Mouse (Mus musculus) heart, adult 18-20 months (tissue): ENCODE measurements around the gene Nova2. TPM values are rescaled to one million over a fixed set of nuclear protein-coding genes. Genes with fewer than 3 reads are reported as not detected.
A peak's percentile ranks its signal among the peaks of the same experiment; 100 is the strongest.

Experiments used
- DNase-seq, 2 experiments: peaks; one replicate each; pipeline ENCODE4 v3.0.0; 2021 to 2022; ENCODE audit warnings: mixed read lengths in 1 of 2
- total RNA-seq, 2 experiments: library from RNA; stranded (reverse); gene quantifications; 2 replicates each; pipeline ENCODE4 v1.2.3; 2021

Gene Nova2
- total RNA-seq, 2 experiments from 2014 or later = 4.4 to 4.9 TPM

DNA sequence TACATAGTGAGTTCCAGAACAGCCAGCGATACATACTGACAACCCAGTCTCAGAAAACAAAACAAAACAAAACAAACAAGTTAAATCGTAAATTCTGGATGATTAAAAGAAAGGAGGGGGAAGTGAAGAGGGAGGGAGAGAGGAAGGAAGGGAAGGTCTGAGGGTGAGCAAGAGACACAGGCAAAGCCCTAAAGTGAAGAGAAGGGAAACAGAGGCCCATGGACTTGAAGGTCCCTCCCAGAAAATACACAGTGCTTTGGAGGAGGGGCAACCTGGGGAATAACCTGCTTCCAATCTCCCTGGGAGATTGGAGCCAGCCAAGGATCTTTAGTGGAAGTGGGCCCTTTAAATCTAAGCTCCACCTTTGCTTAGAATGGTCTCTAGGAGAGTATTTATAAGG lies 61.4 kb downstream of the Nova2 start, which contains the start of gene Nanos2:
Gene Nanos2, plus strand, starts transcription at position 301 of the 400 bp plus-strand sequence.
- no peak for DNase-seq

DNA sequence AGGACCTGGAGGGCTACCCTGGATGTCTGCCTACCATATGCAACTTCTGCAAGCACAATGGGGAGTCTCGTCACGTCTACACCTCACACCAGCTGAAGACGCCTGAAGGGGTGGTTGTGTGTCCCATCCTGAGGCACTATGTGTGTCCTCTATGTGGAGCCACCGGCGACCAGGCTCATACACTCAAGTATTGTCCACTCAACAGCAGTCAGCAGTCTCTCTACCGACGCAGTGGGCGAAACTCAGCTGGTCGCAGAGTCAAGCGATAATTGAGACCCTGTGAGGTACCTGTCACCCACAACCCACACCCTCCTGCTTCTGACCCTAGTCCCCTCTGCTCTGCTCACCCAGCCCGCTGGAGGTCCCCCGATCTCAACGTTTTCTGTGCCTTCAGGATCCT lies 62.1 kb downstream of the Nova2 start:
- no peak for DNase-seq

DNA sequence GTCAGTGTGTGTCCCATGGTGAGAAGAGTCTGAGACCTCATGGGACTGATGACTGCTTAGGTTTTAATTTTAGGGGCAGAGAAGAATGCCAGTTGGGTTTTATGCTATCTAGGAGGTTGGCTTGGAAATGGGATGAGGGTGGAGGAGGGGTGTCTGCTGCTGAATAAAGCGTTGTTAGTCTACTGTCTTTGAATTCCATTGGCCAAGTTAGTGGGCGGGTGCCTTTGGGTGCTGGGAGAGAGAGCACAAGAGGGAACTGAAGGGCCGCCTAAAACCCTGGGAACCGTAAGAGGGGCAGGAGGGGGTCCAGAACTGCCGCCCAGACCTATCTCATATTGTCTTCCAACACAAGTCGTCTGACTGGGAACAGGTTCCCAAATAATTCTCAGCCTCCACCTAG lies 63.1 kb downstream of the Nova2 start:
- no peak for DNase-seq

DNA sequence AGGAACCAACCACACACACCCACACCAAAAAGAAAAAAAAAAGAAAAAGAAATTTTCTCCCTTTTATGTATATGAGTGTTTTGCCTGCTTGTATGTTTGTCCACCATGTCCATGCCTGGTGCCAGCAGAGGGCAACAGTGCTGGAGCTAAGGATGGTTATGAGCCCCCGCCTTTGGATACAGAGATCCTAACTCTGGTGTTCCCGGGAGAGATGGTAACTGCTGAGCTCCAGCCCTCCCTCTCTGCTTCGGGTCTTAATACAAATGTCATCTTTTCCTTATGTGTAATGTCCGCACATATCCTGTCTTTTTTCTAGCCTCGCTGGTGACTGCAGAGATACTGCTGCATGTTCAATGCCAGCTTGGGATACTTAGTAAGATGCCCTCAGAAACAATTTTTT lies 64.3 kb downstream of the Nova2 start:
- DNase-seq = no peak

DNA sequence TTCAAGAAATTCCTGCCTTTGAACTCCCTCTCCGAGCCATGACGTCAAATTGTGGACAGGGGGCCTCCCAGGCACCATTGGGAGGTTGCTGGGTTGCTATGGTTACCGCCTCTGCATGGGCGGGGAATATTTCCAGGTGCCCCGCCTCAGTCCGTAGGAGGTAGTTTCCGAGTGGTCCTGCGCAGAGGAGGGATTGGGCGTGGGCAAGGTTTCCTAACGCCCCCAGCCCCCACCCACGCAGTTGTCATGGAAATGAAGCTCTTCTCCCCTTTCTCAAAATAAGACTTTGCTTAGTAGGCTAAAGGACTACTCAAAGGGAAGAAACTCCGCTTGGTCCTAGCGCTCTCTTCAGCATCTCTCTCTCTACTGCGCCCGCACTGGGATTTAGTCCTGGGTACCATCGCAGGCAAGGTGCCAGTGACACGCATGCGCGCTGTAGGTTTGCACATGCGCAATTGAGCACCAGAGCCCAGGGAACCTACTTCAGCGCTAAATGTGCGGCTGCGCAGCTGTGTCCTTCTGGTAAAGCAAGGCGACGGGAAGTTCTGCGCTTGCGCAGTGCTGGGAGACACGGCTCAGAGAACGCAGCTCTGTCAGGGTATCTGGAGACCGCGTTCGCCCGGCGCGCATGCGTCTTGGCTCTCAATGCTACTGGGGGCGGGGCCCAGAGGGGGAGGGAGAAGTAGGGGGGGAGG lies 65.1 kb downstream of the Nova2 start, which contains the start of gene Mypop:
Gene Mypop, plus strand, starts transcription at position 645 of the 695 bp plus-strand sequence.
- peak; percentile 99 to 100 for DNase-seq

DNA sequence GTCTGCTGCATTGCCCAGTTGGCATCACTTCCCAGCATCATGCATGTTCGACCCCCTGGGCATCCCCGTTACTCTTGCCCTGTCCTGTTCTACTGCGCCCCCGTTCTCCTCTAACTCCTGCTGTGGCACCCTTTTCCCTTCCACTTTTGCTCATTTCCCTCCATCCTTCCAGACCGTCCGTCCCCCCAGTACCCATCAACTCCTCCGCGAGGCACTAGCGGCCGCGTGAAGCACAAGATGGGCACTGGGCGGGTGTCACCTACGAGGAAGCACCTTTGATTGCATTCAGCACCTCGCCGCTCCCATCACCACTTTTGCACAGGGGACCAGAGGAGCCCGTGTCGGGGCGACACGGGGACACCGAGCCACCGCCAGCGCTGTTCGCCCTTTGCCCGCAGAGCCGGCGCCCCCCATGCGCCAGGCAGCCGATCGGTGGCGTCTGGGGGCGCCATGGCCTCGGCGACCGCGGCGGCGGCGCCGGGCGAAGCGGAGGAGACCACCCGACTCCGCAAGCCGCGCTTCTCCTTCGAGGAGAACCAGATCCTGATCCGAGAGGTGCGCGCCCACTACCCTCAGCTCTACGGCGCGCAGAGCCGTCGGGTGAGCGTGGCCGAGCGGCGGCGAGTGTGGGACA lies 66.1 kb downstream of the Nova2 start:
- peak; percentile 23 to 59 for DNase-seq

DNA sequence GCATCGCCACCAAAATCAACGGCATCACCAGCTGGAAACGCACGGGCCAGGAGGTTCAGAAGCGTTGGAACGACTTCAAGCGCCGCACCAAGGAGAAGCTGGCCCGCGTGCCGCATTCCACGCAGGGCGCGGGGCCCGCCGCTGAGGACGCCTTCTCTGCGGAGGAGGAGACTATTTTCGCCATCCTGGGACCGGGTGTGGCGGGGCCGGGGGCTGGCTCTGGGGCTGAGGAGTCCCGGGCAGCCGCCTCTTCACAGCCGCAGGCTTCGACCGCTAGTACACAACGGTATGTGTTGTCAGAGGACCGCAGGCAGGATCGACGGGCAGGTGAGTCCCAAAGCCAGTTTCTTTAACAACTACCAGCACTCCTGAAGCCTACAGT lies 66.6 kb downstream of the Nova2 start:
- peak; percentile 26 to 55 for DNase-seq

DNA sequence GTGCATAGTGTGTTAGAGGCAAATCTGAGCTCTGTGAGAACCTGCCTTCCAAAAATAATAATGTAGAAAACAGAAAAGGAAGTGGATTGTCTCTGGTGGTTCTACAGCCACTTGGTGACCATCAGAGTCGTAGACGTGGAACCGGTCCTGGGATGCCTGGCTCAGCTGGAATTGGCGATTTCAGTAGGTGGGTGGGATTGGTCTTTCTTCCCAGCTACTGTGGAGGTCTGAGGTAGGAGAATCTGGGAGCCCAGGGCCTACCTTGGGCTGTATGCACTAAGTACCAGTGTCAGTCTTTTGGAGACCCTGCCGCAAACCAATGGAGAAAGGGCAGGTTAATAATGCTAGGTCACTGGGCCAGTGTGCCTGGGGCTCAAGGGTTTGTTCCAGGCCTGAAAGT lies 67.3 kb downstream of the Nova2 start:
- no peak for DNase-seq

DNA sequence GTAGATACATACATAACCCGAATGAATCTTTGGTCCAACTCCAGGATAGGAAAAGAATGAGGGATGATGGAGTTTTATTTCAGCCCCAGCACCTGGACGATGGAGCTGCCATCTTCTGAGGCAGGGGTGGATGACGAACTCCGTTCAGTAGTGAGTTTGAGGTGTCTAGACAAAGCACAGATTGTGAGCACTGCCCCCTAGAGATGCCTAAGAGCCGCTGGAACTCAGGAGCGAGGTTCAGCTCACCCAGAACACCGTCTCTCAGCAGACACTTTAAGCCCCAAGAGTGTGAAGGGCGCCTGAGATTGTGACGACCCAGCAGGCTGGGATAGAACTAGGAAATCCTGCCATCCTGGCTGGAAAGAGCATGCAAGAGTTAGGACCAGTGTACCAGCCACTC lies 73.1 kb downstream of the Nova2 start:
- no peak for DNase-seq

DNA sequence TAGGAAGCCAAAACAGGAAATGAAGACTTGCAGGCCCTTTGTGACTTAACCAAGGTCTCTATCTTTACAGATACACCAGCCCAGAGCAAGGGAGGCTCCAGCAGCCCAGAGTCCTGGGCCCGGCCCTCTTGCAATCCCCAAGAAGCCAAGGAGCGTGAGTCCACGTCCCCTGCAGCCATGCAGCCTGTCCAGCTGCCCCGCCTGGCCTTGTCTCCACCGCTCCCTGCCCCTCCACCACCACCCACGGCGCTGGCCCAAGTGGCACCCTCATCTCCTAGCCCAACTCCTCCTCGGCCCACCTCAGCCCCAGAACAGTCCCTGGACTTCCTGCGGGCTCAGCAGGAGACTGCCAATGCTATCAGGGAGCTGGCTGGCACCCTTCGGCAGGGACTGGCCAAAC lies 74.7 kb downstream of the Nova2 start:
- DNase-seq = no peak

DNA sequence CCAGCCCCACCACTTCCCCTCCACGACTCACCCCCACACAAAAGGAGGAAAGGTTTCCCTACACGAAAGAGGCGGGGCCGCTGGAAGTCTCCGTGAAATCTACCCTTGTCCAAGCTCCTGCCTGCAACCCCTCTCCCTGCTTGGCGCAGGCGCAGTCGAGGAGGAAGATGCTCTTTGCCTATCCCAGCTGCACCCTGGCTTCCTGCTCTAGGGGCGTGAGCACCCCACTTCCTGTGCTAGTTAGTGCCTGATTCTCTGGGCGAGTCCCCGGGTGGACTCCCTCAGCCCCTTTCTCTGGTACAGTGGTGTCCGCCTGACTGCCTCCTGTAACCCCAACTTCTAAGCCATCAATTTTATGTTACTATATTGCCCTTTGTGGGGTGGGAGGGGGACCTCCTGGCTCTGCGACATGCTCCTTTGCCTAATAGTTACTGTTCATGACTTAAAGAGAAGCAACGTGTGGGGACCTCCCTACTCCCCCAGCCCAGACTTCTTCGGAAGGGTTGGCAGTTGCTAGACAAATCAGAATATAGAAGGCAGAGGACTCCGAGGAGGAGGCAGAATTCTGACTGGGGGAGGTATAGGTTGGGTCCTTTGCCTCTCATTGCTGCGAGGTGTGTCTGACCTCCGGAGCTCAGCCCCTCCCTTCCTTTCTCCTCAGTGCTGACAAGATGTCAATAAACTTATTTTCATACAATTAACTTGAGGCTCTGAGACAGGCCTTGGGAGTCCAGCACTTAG lies 75.5 kb downstream of the Nova2 start:
- DNase-seq = peak; percentile 81 to 91

DNA sequence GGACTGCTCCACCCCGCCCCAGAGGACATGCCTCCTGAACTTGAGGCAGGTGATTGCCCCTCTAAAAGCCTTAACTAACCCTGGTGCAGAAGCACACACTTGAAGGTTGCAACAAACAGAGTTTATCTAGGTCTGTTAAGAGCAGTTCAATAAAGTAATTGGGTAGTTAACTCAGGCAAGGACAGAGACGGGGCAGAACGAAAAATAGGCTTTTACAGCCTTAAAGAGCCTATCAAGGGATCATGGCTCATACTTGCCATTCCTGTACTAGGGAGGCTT lies 76.1 kb downstream of the Nova2 start:
- DNase-seq = no peak

DNA sequence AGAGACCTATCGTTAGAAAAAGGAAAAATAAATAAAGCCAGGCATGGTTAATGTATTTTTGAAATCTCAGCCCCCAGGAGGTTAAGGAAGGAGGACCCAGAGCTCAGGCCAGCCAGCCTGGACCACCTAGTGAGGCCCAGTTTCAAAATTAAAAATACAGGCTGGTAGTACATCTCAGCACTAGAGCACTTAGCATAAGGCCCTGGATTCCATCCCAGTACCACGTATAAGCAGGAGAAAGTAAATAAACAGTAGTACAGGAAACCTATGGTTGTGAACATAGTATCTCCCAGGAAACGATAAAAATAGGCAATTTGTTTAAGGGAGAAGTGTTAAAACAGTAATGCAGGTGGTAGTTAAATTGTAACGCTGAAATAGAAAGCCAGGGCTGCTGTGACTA lies 76.4 kb downstream of the Nova2 start:
- DNase-seq = no peak

DNA sequence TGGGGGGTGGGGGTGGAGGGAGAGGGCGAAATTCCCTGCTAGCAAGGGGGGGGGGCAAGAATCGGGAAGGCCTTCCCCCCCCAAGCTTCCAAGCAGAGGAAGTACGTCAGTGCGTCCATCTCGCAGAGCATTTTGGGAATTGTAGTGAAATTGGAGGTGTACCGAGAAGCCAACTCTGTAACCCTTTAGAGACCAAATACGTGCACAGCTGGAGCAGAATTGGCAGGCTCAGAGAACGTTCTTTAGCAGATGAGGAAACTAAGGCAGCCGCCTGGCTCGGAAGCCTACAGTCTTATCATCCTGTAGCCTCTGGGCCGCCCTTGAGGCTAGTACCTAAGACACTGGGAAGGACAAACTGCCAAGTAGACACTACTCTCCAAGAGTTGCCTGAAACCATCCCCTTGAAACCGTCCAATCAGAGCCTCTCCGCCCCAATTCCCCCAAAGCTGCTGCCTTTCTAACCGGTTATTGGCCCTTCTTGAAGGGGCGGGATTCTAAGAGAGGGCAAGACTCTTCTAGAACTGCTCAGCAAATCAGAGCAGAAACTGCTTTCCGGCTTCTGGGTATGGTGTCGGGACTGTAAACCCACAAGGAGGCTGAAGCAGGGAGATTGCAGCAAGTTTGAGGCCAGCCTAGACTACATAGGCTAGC lies 77.3 kb downstream of the Nova2 start:
- peak; percentile 90 to 92 for DNase-seq

DNA sequence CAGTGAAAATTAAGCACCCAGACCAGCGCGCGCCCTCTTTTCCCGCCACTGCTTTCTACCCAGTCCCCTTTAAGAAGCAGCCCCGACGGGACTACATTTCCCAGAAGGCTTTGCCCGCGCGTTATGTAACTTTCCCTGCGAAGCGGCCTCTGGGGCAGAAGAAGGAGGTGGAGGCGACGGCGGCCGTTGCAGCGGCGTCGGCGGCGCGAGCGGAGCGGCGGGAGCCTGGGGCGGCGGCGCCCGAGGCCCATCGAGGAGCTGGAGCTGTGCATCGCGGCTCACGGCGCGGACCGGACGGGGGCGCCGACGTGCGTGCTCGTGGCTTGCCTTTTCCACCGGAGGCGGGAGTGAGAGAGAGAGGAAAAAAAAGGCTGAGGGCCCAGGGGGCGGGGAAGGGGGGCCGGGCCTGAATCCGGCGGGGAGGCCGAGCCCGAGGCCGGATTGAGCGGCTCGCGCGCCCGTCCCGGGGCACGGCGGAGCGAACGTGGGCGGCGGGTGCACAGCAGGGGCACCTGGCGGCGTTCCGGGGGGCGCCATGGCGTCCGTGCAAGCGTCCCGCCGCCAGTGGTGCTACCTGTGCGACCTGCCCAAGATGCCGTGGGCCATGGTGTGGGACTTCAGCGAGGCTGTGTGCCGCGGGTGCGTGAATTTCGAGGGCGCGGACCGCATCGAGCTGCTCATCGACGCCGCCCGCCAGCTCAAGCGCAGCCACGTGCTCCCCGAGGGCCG lies 78.4 kb downstream of the Nova2 start, which contains the start of gene Irf2bp1:
Gene Irf2bp1, plus strand, starts transcription at position 143 of the 729 bp plus-strand sequence.
- peak; percentile 96 to 98 for DNase-seq

DNA sequence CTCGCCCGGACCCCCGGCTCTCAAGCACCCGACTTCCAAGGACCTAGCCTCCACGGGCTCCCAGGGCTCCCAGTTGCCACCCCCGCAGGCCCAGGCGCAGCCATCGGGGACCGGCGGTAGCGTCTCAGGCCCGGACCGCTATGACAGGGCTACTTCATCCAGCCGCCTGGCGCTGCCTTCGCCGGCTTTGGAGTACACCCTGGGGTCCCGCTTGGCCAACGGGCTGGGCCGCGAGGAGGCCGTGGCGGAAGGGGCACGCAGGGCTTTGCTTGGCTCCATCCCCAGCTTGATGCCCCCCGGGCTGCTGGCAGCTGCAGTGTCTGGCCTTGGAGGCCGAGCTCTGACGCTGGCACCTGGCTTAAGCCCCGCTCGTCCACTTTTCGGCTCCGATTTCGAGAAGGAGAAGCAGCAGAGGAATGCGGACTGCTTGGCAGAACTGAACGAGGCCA lies 79.0 kb downstream of the Nova2 start:
- DNase-seq = no peak

DNA sequence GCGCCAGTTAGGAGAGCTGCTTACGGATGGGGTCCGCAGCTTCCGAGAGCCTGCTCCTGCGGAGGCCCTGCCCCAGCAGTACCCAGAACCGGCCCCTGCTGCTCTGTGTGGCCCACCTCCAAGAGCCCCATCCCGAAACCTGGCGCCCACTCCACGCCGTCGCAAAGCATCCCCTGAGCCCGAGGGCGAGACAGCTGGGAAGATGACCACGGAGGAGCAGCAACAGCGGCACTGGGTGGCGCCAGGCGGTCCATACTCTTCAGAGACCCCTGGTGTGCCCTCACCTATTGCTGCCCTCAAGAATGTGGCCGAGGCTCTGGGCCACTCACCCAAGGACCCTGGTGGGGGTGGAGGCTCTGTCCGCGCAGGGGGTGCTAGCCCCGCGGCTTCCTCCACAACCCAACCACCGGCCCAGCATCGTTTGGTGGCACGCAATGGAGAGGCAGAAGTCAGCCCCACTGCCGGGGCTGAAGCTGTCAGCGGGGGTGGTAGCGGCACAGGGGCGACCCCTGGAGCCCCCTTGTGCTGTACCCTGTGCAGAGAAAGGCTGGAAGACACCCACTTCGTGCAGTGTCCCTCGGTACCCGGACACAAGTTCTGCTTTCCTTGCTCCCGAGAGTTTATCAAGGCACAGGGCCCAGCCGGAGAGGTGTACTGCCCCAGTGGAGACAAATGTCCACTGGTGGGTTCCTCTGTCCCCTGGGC lies 79.9 kb downstream of the Nova2 start:
- no peak for DNase-seq

DNA sequence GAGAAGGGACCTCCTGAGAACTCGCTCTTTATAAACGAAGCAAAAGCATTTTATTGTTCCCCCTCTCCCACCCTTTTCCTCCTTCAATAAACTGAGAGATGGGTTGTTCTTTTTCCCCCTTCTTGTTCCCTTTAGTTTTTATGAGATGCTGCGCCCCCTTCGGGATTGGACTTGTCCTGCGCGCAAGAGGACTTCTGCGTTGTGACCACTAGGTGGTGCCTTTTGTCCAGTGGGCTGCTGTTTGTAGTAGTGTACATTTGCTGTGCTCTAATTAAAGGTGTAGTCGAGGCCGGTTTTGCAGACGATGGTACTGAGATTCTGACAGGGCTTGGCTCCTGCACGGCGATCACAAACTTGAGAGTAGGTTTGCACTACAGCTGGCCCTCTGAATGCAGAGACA lies 80.8 kb downstream of the Nova2 start:
- peak; percentile 82 to 91 for DNase-seq

DNA sequence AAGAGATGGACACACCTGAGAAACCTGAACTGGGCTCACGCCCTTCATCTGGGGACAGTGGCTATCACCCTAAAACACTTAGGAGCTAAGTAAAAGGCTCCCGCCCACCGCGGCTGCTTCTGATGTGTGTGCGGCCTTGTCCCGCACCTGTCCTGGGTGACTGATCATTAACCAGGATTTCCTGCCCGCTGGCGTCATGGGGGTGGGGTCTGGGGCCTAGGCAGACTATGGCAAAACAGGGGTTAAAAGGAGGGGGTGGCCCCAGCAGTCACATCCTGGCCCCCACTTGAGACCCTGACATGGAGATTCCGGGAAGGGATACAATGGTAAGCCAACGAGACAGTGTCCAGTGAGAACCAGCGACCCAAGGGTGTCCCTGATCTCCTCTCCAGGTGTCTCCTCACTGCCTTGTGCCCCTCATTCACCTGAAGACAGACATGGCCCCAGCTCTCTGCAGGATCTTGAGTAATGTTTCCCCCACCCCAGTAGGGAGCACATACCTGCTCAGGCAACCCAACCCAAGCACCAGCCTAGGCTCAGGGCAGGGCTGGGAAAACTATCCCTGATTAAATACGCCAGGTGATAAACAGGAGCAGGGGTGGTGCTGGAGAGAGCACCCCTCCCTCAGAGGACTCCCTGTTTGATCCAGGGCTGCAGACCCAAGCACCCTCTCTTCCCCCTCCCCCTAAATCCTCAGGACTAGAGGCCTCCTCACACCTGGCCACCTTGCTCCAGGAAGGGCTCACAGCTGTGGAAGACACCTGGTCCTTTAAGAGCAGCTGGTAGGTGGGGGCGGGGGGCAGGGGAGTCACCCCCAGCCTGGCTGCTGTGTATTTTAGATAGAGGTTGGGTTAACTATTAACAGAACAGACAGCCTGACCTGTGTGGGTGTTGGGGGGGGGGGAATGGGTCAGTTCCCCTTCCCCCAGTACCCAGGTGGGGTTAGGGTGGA lies 81.6 kb downstream of the Nova2 start:
- DNase-seq = no peak

DNA sequence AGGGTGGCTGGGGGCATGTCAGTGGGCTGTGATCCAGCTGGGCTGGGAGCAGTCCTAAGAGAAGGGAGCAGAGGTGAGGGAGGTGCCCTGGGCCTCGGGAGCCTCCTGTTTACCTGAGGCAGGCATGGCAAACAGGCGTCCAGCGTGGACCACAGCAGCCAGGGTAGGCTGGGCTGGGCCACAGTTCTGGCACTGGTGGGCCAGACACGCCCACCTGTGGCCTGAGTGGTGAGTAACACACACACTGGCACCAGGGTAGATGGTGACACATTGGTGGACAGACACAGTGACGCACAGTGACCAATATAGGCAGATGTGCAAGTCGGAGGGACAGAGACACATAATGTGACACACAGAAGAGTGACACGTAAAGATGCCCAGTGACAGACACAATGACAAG lies 84.9 kb downstream of the Nova2 start:
- DNase-seq = no peak
